Mouse (Mus musculus) forebrain, embryonic 15.5 days (tissue): ENCODE data around the gene Siah1a. TPM values are rescaled to one million over a fixed set of nuclear protein-coding genes. Genes with fewer than 3 reads are reported as not detected.

Experiments
- ATAC-seq: fragments of 200-750 bp; cut with Nextera tagmentation; replicated peaks from 2 replicates; pipeline ENCODE4 v1.8.0; 2017; ENCODE audit warnings: mild to moderate bottlenecking, moderate TSS enrichment, moderate library complexity
- H3K27ac ChIP-seq: fragments of 300-500 bp; sonication (generic); replicated peaks from 2 replicates; pipeline ENCODE4 v1.5.1; 2015; ENCODE audit warnings: mild to moderate bottlenecking, inconsistent platforms
- H3K27me3 ChIP-seq: fragments of 300-500 bp; sonication (generic); 2 replicates; pipeline ENCODE4 v1.6.1; 2015; ENCODE audit warnings: inconsistent platforms
- H3K36me3 ChIP-seq: fragments of 300-500 bp; sonication (generic); 2 replicates; pipeline ENCODE4 v1.6.1; 2015; ENCODE audit warnings: mild to moderate bottlenecking, inconsistent platforms
- H3K4me1 ChIP-seq: fragments of 300-500 bp; sonication (generic); 2 replicates; pipeline ENCODE4 v1.6.1; 2015; ENCODE audit warnings: inconsistent platforms
- H3K4me2 ChIP-seq: fragments of 300-500 bp; sonication (generic); replicated peaks from 2 replicates; pipeline ENCODE4 v1.6.1; 2015; ENCODE audit warnings: mild to moderate bottlenecking, inconsistent platforms
- H3K4me3 ChIP-seq: fragments of 300-500 bp; sonication (generic); 2 replicates; pipeline ENCODE4 v1.5.1; 2015; ENCODE audit warnings: mild to moderate bottlenecking, inconsistent platforms
- H3K9ac ChIP-seq: fragments of 300-500 bp; sonication (generic); replicated peaks from 2 replicates; pipeline ENCODE4 v1.6.1; 2015; ENCODE audit warnings: mild to moderate bottlenecking, inconsistent platforms
- H3K9me3 ChIP-seq: fragments of 300-500 bp; sonication (generic); 2 replicates; pipeline ENCODE4 v1.6.1; 2016; ENCODE audit warnings: inconsistent platforms
- WGBS: fragments of 180-500 bp; shearing (Covaris S2); methylation state at CpG from one replicate; pipeline ENCODE4 v1.1.7; 2015; ENCODE audit warnings: mixed read lengths; 5-methylcytosine and 5-hydroxymethylcytosine counted together
- polyA plus RNA-seq: library from polyadenylated mRNA; unstranded; fragments of >200 nt; fragmentation: Nextera tagmentation; extraction: Ambion mirVana; gene quantifications from 2 replicates; pipeline ENCODE4 v1.2.1, GENCODE M21; 2015

Gene Siah1a
- 108 and 112 TPM in 2 replicates for polyA plus RNA-seq

GRCm38 (mm10) chr8:86745221-86745934 lies at the start of gene Siah1a, which contains the start of gene Gm10638:
Gene Siah1a, minus strand, starts transcription at chr8:86745934.
Gene Gm10638, plus strand, starts transcription at chr8:86745699.
- Histone ChIP-seq H3K9ac (peak within 1 kb of the TSS; percentile 94), H3K4me1 (peaks cover 42% of the 10 kb centered on the region), H3K27me3 (no peaks in the 10 kb centered on the region), H3K4me2 (peak within 1 kb of the TSS; percentile 71), H3K36me3 (no peaks in the 10 kb centered on the region), H3K4me3 (peak within 1 kb of the TSS; percentile 72), H3K27ac (peak within 1 kb of the TSS; percentile 94), H3K9me3 (no peaks in the 10 kb centered on the region)
- under 1% methylated on average over 75 of the region's 88 CpGs for WGBS
- ATAC-seq: peak; percentile 82

GRCm38 (mm10) chr8:86794716-86795115 lies 49.0 kb upstream of the Siah1a start:
- Histone ChIP-seq H3K9ac (no peak overlapping the region), H3K27me3 (no peaks in the 10 kb centered on the region), H3K36me3 (no peaks in the 10 kb centered on the region), H3K4me1 (no peaks in the 10 kb centered on the region), H3K9me3 (no peaks in the 10 kb centered on the region), H3K27ac (no peak overlapping the region), H3K4me2 (no peak overlapping the region), H3K4me3 (no peak overlapping the region)
- 50% methylated on average over 6 of the region's 6 CpGs for WGBS
- no peak for ATAC-seq

GRCm38 (mm10) chr8:86791542-86791941 lies 45.8 kb upstream of the Siah1a start:
- Histone ChIP-seq H3K4me3 (no peak overlapping the region), H3K27ac (no peak overlapping the region), H3K27me3 (no peaks in the 10 kb centered on the region), H3K9me3 (no peaks in the 10 kb centered on the region), H3K4me1 (no peaks in the 10 kb centered on the region), H3K4me2 (no peak overlapping the region), H3K36me3 (no peaks in the 10 kb centered on the region), H3K9ac (no peak overlapping the region)
- no peak for ATAC-seq
- 71% methylated on average over 6 of the region's 6 CpGs for WGBS

GRCm38 (mm10) chr8:86789576-86789975 lies 43.8 kb upstream of the Siah1a start:
- Histone ChIP-seq H3K36me3 (no peaks in the 10 kb centered on the region), H3K27me3 (no peaks in the 10 kb centered on the region), H3K4me3 (no peak overlapping the region), H3K27ac (no peak overlapping the region), H3K9ac (no peak overlapping the region), H3K9me3 (no peaks in the 10 kb centered on the region), H3K4me2 (no peak overlapping the region), H3K4me1 (no peaks in the 10 kb centered on the region)
- WGBS: 94% methylated on average over 1 of the region's 1 CpGs
- ATAC-seq: no peak

- Histone ChIP-seq H3K9ac (no peak overlapping the region), H3K27me3 (no peaks in the 10 kb centered on the region), H3K9me3 (no peaks in the 10 kb centered on the region), H3K36me3 (no peaks in the 10 kb centered on the region), H3K4me1 (no peaks in the 10 kb centered on the region), H3K4me3 (no peak overlapping the region), H3K4me2 (no peak overlapping the region), H3K27ac (no peak overlapping the region)
- no peak for ATAC-seq
- WGBS: 81% methylated on average over 12 of the region's 12 CpGs
Observed at GRCm38 (mm10) chr8:86787891-86788420, 42.2 kb upstream of the Siah1a start.

GRCm38 (mm10) chr8:86786498-86786897 lies 40.8 kb upstream of the Siah1a start:
- no peak overlapping the region for H3K9ac ChIP-seq
- H3K4me3 ChIP-seq: no peak overlapping the region
- H3K36me3 ChIP-seq: no peaks in the 10 kb centered on the region
- no peaks in the 10 kb centered on the region for H3K27me3 ChIP-seq
- WGBS: 62% methylated on average over 5 of the region's 5 CpGs
- no peak overlapping the region for H3K27ac ChIP-seq
- no peaks in the 10 kb centered on the region for H3K4me1 ChIP-seq
- no peaks in the 10 kb centered on the region for H3K9me3 ChIP-seq
- no peak for ATAC-seq
- no peak overlapping the region for H3K4me2 ChIP-seq

- Histone ChIP-seq H3K9me3 (no peaks in the 10 kb centered on the region), H3K36me3 (no peaks in the 10 kb centered on the region), H3K9ac (no peak overlapping the region), H3K27me3 (no peaks in the 10 kb centered on the region), H3K4me2 (no peak overlapping the region), H3K27ac (no peak overlapping the region), H3K4me1 (no peaks in the 10 kb centered on the region), H3K4me3 (no peak overlapping the region)
- ATAC-seq: no peak
- WGBS: 93% methylated on average over 8 of the region's 8 CpGs
Observed at GRCm38 (mm10) chr8:86781094-86781493, 35.4 kb upstream of the Siah1a start.

GRCm38 (mm10) chr8:86779207-86779606 lies 33.5 kb upstream of the Siah1a start:
- no peaks in the 10 kb centered on the region for H3K36me3 ChIP-seq
- ATAC-seq: no peak
- H3K27ac ChIP-seq: no peak overlapping the region
- H3K4me1 ChIP-seq: no peaks in the 10 kb centered on the region
- no peak overlapping the region for H3K4me2 ChIP-seq
- 74% methylated on average over 8 of the region's 8 CpGs for WGBS
- no peaks in the 10 kb centered on the region for H3K27me3 ChIP-seq
- H3K4me3 ChIP-seq: no peak overlapping the region
- H3K9ac ChIP-seq: no peak overlapping the region
- no peaks in the 10 kb centered on the region for H3K9me3 ChIP-seq

GRCm38 (mm10) chr8:86769945-86770715 lies 24.4 kb upstream of the Siah1a start:
- H3K4me2 ChIP-seq: no peak overlapping the region
- no peak overlapping the region for H3K27ac ChIP-seq
- no peaks in the 10 kb centered on the region for H3K36me3 ChIP-seq
- H3K9me3 ChIP-seq: no peaks in the 10 kb centered on the region
- WGBS: 81% methylated on average over 1 of the region's 1 CpGs
- no peak for ATAC-seq
- no peak overlapping the region for H3K9ac ChIP-seq
- H3K4me3 ChIP-seq: no peak overlapping the region
- no peaks in the 10 kb centered on the region for H3K4me1 ChIP-seq
- H3K27me3 ChIP-seq: no peaks in the 10 kb centered on the region

GRCm38 (mm10) chr8:86768499-86768898 lies 22.8 kb upstream of the Siah1a start:
- H3K27me3 ChIP-seq: no peaks in the 10 kb centered on the region
- H3K4me2 ChIP-seq: no peak overlapping the region
- H3K4me3 ChIP-seq: no peak overlapping the region
- 76% methylated on average over 5 of the region's 5 CpGs for WGBS
- no peak for ATAC-seq
- H3K36me3 ChIP-seq: no peaks in the 10 kb centered on the region
- no peak overlapping the region for H3K9ac ChIP-seq
- H3K9me3 ChIP-seq: no peaks in the 10 kb centered on the region
- no peaks in the 10 kb centered on the region for H3K4me1 ChIP-seq
- H3K27ac ChIP-seq: no peak overlapping the region

- 81% methylated on average over 9 of the region's 9 CpGs for WGBS
- Histone ChIP-seq H3K27ac (no peak overlapping the region), H3K4me2 (no peak overlapping the region), H3K4me3 (no peak overlapping the region), H3K36me3 (no peaks in the 10 kb centered on the region), H3K27me3 (no peaks in the 10 kb centered on the region), H3K9ac (no peak overlapping the region), H3K4me1 (no peaks in the 10 kb centered on the region), H3K9me3 (no peaks in the 10 kb centered on the region)
- no peak for ATAC-seq
Observed at GRCm38 (mm10) chr8:86766548-86767211, 20.9 kb upstream of the Siah1a start.

- ATAC-seq: no peak
- Histone ChIP-seq H3K4me2 (no peak overlapping the region), H3K9me3 (no peaks in the 10 kb centered on the region), H3K4me1 (no peaks in the 10 kb centered on the region), H3K27me3 (no peaks in the 10 kb centered on the region), H3K4me3 (no peak overlapping the region), H3K36me3 (no peaks in the 10 kb centered on the region), H3K27ac (no peak overlapping the region), H3K9ac (no peak overlapping the region)
- 91% methylated on average over 8 of the region's 8 CpGs for WGBS
Observed at GRCm38 (mm10) chr8:86765669-86766068, 19.9 kb upstream of the Siah1a start.
